Mouse (Mus musculus) myocyte (in vitro differentiated cells): ENCODE measurements at regions not wholly inside any gene's neighbourhood (a gene's known extent, or its start where the extent isn't known, plus 50 kb on each side); places are given as distances from the start of the nearest gene placed in this dataset.

Source experiments
- H3K27me3 ChIP-seq: one replicate; pipeline ENCODE4 v1.6.1; 2011; ENCODE audit not compliant: control insufficient read depth, insufficient read depth, insufficient read length
- H3K36me3 ChIP-seq: one replicate; pipeline ENCODE4 v1.6.1; 2011; ENCODE audit not compliant: control insufficient read depth, insufficient read depth
- H3K4me2 ChIP-seq: one replicate; pipeline ENCODE4 v1.6.1; 2011; ENCODE audit warnings: low read depth, control low read depth
- H3K4me3 ChIP-seq: one replicate; pipeline ENCODE4 v1.5.1; 2011; ENCODE audit warnings: mild to moderate bottlenecking, control low read depth, moderate library complexity
- H3K79me2 ChIP-seq: one replicate; pipeline ENCODE4 v1.6.1; 2011; ENCODE audit not compliant: control insufficient read depth, insufficient read depth
- H3ac ChIP-seq: one replicate; pipeline ENCODE4 v1.6.1; 2011; ENCODE audit not compliant: control insufficient read depth, insufficient read length
- CEBPB ChIP-seq: IDR thresholded peaks from 2 replicates; pipeline ENCODE4 v1.6.1; 2011; ENCODE audit warnings: mild to moderate bottlenecking, moderate library complexity; ENCODE audit not compliant: poor library complexity, insufficient read depth, severe bottlenecking
- E2F4 ChIP-seq: IDR thresholded peaks from one replicate; pipeline ENCODE4 v1.6.1; 2011; ENCODE audit warnings: mild to moderate bottlenecking, control low read depth, moderate library complexity; ENCODE audit not compliant: insufficient read depth
- MAX ChIP-seq: IDR thresholded peaks from one replicate; pipeline ENCODE4 v1.6.1; 2011; ENCODE audit warnings: low read depth, mild to moderate bottlenecking, control low read depth
- MYOD1 ChIP-seq, 3 experiments: IDR thresholded peaks; one replicate each; pipeline ENCODE4 v1.6.1; 2011; ENCODE audit warnings: control low read depth in 2 of 3, low read depth in 2 of 3, mild to moderate bottlenecking in 2 of 3, moderate library complexity in 1 of 3; ENCODE audit not compliant: insufficient read length in 2 of 3, control insufficient read depth in 1 of 3
- MYOG ChIP-seq, 3 experiments: IDR thresholded peaks; one replicate each; pipeline ENCODE4 v1.6.1; 2011; ENCODE audit warnings: control low read depth in 2 of 3, low read depth in 2 of 3, mild to moderate bottlenecking in 2 of 3; ENCODE audit not compliant: insufficient read length in 2 of 3, control insufficient read depth in 1 of 3, insufficient read depth in 1 of 3
- POLR2A ChIP-seq: IDR thresholded peaks from one replicate; pipeline ENCODE4 v1.6.1; 2011; ENCODE audit warnings: low read depth, mild to moderate bottlenecking, control low read depth, moderate library complexity; ENCODE audit not compliant: insufficient read length
- POLR2AphosphoS2 ChIP-seq: IDR thresholded peaks from one replicate; pipeline ENCODE4 v1.6.1; 2011; ENCODE audit warnings: low read depth, control low read depth; ENCODE audit not compliant: insufficient read length
- REST ChIP-seq: IDR thresholded peaks from one replicate; pipeline ENCODE4 v1.6.1; 2011; ENCODE audit warnings: mild to moderate bottlenecking, control low read depth, moderate library complexity; ENCODE audit not compliant: insufficient read depth, insufficient read length
- SRF ChIP-seq: IDR thresholded peaks from one replicate; pipeline ENCODE4 v1.6.1; 2011; ENCODE audit warnings: low read depth; ENCODE audit not compliant: control insufficient read depth, insufficient read length
- TCF12 ChIP-seq: IDR thresholded peaks from one replicate; pipeline ENCODE4 v1.6.1; 2011; ENCODE audit warnings: mild to moderate bottlenecking, control low read depth; ENCODE audit not compliant: poor library complexity, insufficient read depth, severe bottlenecking
- TCF3 ChIP-seq: IDR thresholded peaks from one replicate; pipeline ENCODE4 v1.6.1; 2011; ENCODE audit warnings: low read depth, control low read depth; ENCODE audit not compliant: insufficient read length
- USF1 ChIP-seq: IDR thresholded peaks from one replicate; pipeline ENCODE4 v1.6.1; 2011; ENCODE audit warnings: low read depth, mild to moderate bottlenecking, control low read depth, moderate library complexity

DNA sequence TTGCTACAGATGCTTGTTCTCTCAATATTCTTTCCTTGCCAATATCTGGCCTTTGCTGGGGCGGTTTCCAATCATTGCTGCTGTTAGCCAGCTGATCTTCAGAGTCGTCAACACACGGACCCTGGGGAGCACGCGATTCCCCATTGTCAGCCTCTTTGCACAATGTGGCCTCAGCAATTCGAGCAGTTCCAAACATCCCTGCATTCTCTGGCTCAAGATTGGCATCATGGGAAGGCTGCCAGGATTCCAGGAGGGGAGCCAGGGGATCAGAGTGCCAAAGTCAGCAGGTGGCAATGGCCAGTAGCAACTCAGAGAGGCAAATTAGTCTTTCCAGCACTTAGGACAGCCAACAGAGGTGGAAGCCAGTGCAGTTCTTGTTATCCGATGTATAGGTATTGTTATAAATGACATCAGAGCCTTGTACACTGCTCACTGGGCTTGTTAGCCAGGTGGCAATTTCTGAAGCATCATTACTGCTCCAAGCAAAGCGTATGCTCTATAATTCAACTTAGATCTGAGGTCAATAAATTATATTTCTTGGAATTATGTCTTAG, 240.8 kb upstream of the Gk2 start:
- Histone ChIP-seq H3K79me2 (no peaks in the 10 kb centered on the region), H3K4me2 (no peak overlapping the region), H3K4me3 (no peak overlapping the region), H3K36me3 (no peaks in the 10 kb centered on the region), H3K27me3 (no peaks in the 10 kb centered on the region), H3ac (no peak overlapping the region)
- TF ChIP-seq MAX, result no peak
- no peak for TF ChIP-seq E2F4
- TF ChIP-seq SRF, result no peak
- TF ChIP-seq MYOD1 (IDR thresholded peaks at IDR 0.05; ENCODE audit: control insufficient read depth in 1 of 3, insufficient read length in 2 of 3, low read depth in 2 of 3), result no peak
- no peak for TF ChIP-seq POLR2AphosphoS2
- no peak for TF ChIP-seq REST
- TF ChIP-seq TCF12, result no peak
- TF ChIP-seq USF1, result no peak
- TF ChIP-seq POLR2A, result no peak

DNA sequence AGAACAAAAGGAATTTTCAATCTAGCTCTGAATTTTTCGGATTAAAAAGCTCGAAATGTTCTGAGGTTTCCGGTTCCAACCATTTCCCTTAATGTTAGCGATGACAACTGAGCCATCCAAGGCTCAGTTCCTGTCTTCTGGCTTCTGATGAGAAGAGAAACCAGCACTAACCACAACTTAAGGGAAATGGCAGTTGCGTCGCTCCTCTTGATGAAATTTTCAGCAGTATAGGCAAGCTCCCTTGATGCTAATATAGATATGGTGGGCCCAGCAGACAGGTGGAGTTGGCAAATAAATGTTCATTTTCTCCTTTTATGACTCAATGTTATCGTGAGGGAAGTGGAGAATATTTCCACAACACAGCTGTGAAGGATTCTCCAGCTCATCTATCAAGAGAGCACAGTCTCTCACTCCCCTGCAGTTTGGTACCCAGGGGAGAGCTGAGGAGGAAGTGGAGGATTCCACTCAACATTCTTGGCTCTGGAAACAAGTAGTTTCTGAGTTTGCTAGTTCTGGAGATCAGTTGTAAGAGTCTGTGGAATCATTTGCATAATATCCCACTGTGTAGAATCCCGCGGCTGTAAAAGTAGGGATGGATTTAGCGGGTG, 236.6 kb upstream of the Gk2 start:
- Histone ChIP-seq H3ac (no peak overlapping the region), H3K4me3 (no peak overlapping the region), H3K4me2 (no peak overlapping the region), H3K27me3 (no peaks in the 10 kb centered on the region), H3K79me2 (no peaks in the 10 kb centered on the region), H3K36me3 (no peaks in the 10 kb centered on the region)
- no peak for TF ChIP-seq SRF
- no peak for TF ChIP-seq MYOG (IDR thresholded peaks at IDR 0.05; ENCODE audit: control insufficient read depth in 1 of 3, insufficient read depth in 1 of 3, insufficient read length in 2 of 3, low read depth in 2 of 3)
- no peak for TF ChIP-seq REST
- no peak for TF ChIP-seq TCF12
- no peak for TF ChIP-seq MYOD1 (IDR thresholded peaks at IDR 0.05; ENCODE audit: control insufficient read depth in 1 of 3, insufficient read length in 2 of 3, low read depth in 2 of 3)
- TF ChIP-seq POLR2A, result no peak
- TF ChIP-seq POLR2AphosphoS2, result no peak
- TF ChIP-seq USF1, result no peak
- TF ChIP-seq CEBPB, result no peak
- TF ChIP-seq MAX, result no peak
- TF ChIP-seq E2F4, result no peak
- TF ChIP-seq TCF3, result no peak

DNA sequence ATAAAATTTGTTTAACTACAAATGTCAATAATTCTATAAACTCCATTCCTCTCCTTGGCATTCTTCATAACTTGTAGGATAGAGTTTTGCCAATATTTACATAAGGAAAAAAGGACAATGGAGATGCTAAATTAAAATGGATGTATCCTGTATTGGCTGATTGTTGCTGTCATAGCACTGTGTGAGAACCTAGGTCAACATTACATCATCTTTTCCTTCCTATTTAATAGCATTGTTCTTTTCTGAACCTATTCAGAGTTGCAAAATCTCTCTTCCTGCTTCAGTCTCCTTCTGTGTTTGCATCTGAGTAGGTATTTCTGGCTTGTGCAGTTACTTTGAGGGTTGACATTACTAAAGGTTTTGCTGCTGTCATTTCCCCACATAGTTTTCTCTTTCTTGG, 228.6 kb upstream of the Gk2 start:
- Histone ChIP-seq H3K27me3 (no peaks in the 10 kb centered on the region), H3K79me2 (no peaks in the 10 kb centered on the region), H3K4me2 (no peak overlapping the region), H3K4me3 (no peak overlapping the region), H3K36me3 (no peaks in the 10 kb centered on the region), H3ac (no peak overlapping the region)
- TF ChIP-seq E2F4 (no peak), MYOG (IDR thresholded peaks at IDR 0.05; ENCODE audit: control insufficient read depth in 1 of 3, insufficient read depth in 1 of 3, insufficient read length in 2 of 3, low read depth in 2 of 3) (no peak), REST (no peak), CEBPB (no peak), MAX (no peak), POLR2A (no peak), USF1 (no peak), SRF (no peak), TCF3 (no peak), TCF12 (no peak), POLR2AphosphoS2 (no peak), MYOD1 (IDR thresholded peaks at IDR 0.05; ENCODE audit: control insufficient read depth in 1 of 3, insufficient read length in 2 of 3, low read depth in 2 of 3) (no peak)

DNA sequence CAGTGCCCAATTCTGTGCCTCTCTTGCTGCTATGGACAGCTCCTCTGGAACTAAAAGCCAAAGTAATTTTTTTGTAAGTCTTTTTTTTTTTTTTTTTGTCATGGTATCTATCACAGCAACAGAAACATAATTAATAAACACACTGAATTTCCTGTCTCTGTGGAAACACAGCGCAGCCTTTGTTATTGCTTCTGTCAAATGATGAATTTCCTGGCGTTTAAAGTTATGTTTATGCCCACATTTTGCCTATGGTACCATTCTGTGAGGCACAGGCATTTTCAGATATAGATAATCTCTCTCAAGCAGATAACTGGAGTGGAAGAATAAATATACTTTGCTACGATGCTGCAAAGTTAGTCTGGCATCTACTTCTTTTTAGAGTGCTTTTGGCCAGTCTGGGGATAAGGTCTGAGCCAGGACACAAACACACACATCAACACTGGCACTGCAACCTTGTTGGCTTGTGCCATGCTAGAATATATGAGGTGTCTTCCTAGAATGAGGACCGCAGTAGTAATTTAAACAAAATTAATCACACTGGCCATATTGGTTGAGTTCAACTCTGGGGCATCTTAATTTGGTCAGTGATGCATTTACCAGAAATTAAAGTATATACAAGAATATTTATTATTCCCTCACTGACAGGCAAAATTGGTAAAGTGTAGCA, 227.9 kb upstream of the Gk2 start:
- H3K4me3 ChIP-seq, result no peak overlapping the region
- no peaks in the 10 kb centered on the region for H3K79me2 ChIP-seq
- H3K36me3 ChIP-seq, result no peaks in the 10 kb centered on the region
- no peak overlapping the region for H3K4me2 ChIP-seq
- H3K27me3 ChIP-seq, result no peaks in the 10 kb centered on the region
- H3ac ChIP-seq, result no peak overlapping the region
- TF ChIP-seq CEBPB (no peak), POLR2AphosphoS2 (no peak), MYOG (IDR thresholded peaks at IDR 0.05; ENCODE audit: control insufficient read depth in 1 of 3, insufficient read depth in 1 of 3, insufficient read length in 2 of 3, low read depth in 2 of 3) (no peak), SRF (no peak), MAX (no peak), MYOD1 (IDR thresholded peaks at IDR 0.05; ENCODE audit: control insufficient read depth in 1 of 3, insufficient read length in 2 of 3, low read depth in 2 of 3) (no peak), POLR2A (no peak), E2F4 (no peak), REST (no peak), USF1 (no peak), TCF3 (no peak), TCF12 (no peak)
